Mouse (Mus musculus): Measurements from ENCODE around the gene Ech1. TPM values are rescaled to one million over a fixed set of nuclear protein-coding genes. Genes with fewer than 3 reads are reported as not detected.

Ech1 gene
- total RNA-seq, 2 experiments from 2014 or later, result 1,960 to 1,989 TPM

GRCm38 (mm10) chr7:28802846-28803588 is 22.0 kb upstream of the Ech1 start:
- peak; percentile 50 to 77 for DNase-seq

- DNase-seq, result no peak
Observed at GRCm38 (mm10) chr7:28803756-28804155, 21.3 kb upstream of the Ech1 start.

GRCm38 (mm10) chr7:28806869-28807268 is 18.1 kb upstream of the Ech1 start:
- DNase-seq, result no peak

GRCm38 (mm10) chr7:28807641-28808220 is 17.3 kb upstream of the Ech1 start:
- DNase-seq, result peak; percentile 65 to 76

- DNase-seq, result peak; percentile 86 to 88
Observed at GRCm38 (mm10) chr7:28808221-28808941, 16.6 kb upstream of the Ech1 start, which contains the start of gene Hnrnpl. Hnrnpl (plus strand) TSS chr7:28808541.

GRCm38 (mm10) chr7:28808957-28809393 is 16.0 kb upstream of the Ech1 start:
- peak; percentile 97 to 98 for DNase-seq

- peak; percentile 60 to 78 for DNase-seq
Observed at GRCm38 (mm10) chr7:28809401-28810089, 15.5 kb upstream of the Ech1 start.

GRCm38 (mm10) chr7:28810107-28811066 is 14.6 kb upstream of the Ech1 start:
- DNase-seq, result peak; percentile 98 to 100

GRCm38 (mm10) chr7:28811228-28811627 is 13.8 kb upstream of the Ech1 start:
- peak; percentile 93 to 96 for DNase-seq

GRCm38 (mm10) chr7:28811640-28812275 is 13.3 kb upstream of the Ech1 start:
- DNase-seq, result peak in 1 of 2 experiments; percentile 46

- peak; percentile 49 to 56 for DNase-seq
Observed at GRCm38 (mm10) chr7:28812436-28812835, 12.6 kb upstream of the Ech1 start.

- DNase-seq, result peak in 1 of 2 experiments; percentile 40
Observed at GRCm38 (mm10) chr7:28812949-28813348, 12.1 kb upstream of the Ech1 start.

GRCm38 (mm10) chr7:28814306-28815034 is 10.5 kb upstream of the Ech1 start:
- DNase-seq, result no peak

GRCm38 (mm10) chr7:28815230-28815629 is 9.8 kb upstream of the Ech1 start:
- no peak for DNase-seq

GRCm38 (mm10) chr7:28816201-28816600 is 8.8 kb upstream of the Ech1 start:
- peak; percentile 44 to 50 for DNase-seq

GRCm38 (mm10) chr7:28816920-28817319 is 8.1 kb upstream of the Ech1 start:
- no peak for DNase-seq

GRCm38 (mm10) chr7:28817524-28817923 is 7.5 kb upstream of the Ech1 start:
- no peak for DNase-seq

GRCm38 (mm10) chr7:28817957-28818356 is 7.1 kb upstream of the Ech1 start:
- no peak for DNase-seq

- DNase-seq, result no peak
Observed at GRCm38 (mm10) chr7:28818436-28818835, 6.6 kb upstream of the Ech1 start.
